Mouse (Mus musculus) neural tube, embryonic 14.5 days (tissue): ENCODE results near the gene Serbp1. TPM values are rescaled to one million over a fixed set of nuclear protein-coding genes. Genes with fewer than 3 reads are reported as not detected.
"Not testable (repeated sequence)": the region's sequence is repeated elsewhere in the genome, so short reads cannot be mapped to it uniquely, and the experiment has no call there.

ENCODE experiments used
- ATAC-seq: fragments of 200-750 bp; cut with Nextera tagmentation; 2 replicates; pipeline ENCODE4 v1.8.0; 2017; ENCODE audit warnings: low read depth, mild to moderate bottlenecking, moderate TSS enrichment, moderate library complexity
- H3K27ac ChIP-seq: fragments of 300-500 bp; sonication (generic); 2 replicates; pipeline ENCODE4 v1.5.1; 2014; ENCODE audit warnings: low read depth, mild to moderate bottlenecking, control low read depth, low read length, moderate library complexity, mixed read lengths
- H3K27me3 ChIP-seq: fragments of 300-500 bp; sonication (generic); 2 replicates; pipeline ENCODE4 v1.6.1; 2014; ENCODE audit warnings: low read length; ENCODE audit not compliant: control insufficient read depth, insufficient read depth
- H3K36me3 ChIP-seq: fragments of 300-500 bp; sonication (generic); 2 replicates; pipeline ENCODE4 v1.6.1; 2014; ENCODE audit warnings: low read length, mixed read lengths; ENCODE audit not compliant: control insufficient read depth, insufficient read depth
- H3K4me1 ChIP-seq: fragments of 300-500 bp; sonication (generic); 2 replicates; pipeline ENCODE4 v1.6.1; 2014; ENCODE audit warnings: low read length; ENCODE audit not compliant: control insufficient read depth, insufficient read depth
- H3K4me2 ChIP-seq: fragments of 300-500 bp; sonication (generic); 2 replicates; pipeline ENCODE4 v1.6.1; 2014; ENCODE audit warnings: mild to moderate bottlenecking, low read depth, low read length, control low read depth
- H3K4me3 ChIP-seq: fragments of 300-500 bp; sonication (generic); 2 replicates; pipeline ENCODE4 v1.5.1; 2014; ENCODE audit warnings: low read depth, low read length, control low read depth, mixed read lengths
- H3K9ac ChIP-seq: fragments of 300-500 bp; sonication (generic); replicated peaks from 2 replicates; pipeline ENCODE4 v1.6.1; 2014; ENCODE audit warnings: low read depth, mild to moderate bottlenecking, control low read depth, low read length, mixed read lengths
- H3K9me3 ChIP-seq: fragments of 300-500 bp; sonication (generic); 2 replicates; pipeline ENCODE4 v1.6.1; 2016; ENCODE audit warnings: low read length; ENCODE audit not compliant: control insufficient read depth
- WGBS: fragments of 180-500 bp; shearing (Covaris S2); extraction: QIAGEN DNeasy Blood & Tissue Kit; methylation state at CpG from one replicate; pipeline ENCODE4 v1.1.7; 2014; 5-methylcytosine and 5-hydroxymethylcytosine counted together
- polyA plus RNA-seq: library from polyadenylated mRNA; unstranded; fragments of >200 nt; fragmentation: Nextera tagmentation; extraction: Ambion mirVana; gene quantifications from 2 replicates; pipeline ENCODE4 v1.2.1, GENCODE M21; 2014

Gene Serbp1
- polyA plus RNA-seq, 1 experiment from 2014 or later = 305 TPM

DNA sequence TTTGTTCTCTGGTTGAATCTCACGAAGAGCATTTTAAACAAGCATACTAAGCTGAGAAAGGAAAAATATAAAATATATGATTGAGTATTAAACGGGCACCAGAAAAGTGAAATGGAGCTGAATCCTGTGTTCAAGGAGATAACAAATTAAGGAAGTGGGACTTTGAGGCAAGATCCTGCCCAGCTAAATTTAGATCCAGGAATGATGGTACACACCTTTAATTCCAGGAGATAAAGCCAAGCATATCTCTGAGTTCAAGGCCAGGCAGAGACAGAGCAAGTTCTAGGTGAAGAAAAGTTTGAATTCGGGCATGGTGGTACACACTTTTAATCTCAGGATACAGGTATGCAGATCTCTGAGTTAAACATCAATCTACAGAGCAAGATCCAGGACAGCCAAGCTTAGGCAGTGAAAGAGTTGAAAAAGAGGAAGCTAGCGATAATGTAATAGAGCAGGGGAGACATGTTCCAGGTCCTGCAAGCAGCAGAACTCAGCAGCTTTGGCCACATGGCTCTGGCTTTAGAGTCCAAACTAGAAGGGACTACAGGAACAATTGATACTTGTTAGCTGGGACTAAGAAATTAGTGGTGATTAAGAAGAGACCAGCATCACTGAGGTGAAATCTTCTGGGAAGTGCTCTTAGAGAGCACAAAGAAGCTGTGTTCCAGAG lies 24.4 kb upstream of the Serbp1 start:
- no peak overlapping the region for H3K4me3 ChIP-seq
- WGBS = 88% methylated on average over 4 of the region's 4 CpGs
- H3K9me3 ChIP-seq = no peaks in the 10 kb centered on the region
- no peaks in the 10 kb centered on the region for H3K36me3 ChIP-seq
- ATAC-seq = no peak
- no peak overlapping the region for H3K27ac ChIP-seq
- no peak overlapping the region for H3K9ac ChIP-seq
- no peak overlapping the region for H3K4me2 ChIP-seq
- H3K4me1 ChIP-seq = no peaks in the 10 kb centered on the region
- H3K27me3 ChIP-seq = no peaks in the 10 kb centered on the region

DNA sequence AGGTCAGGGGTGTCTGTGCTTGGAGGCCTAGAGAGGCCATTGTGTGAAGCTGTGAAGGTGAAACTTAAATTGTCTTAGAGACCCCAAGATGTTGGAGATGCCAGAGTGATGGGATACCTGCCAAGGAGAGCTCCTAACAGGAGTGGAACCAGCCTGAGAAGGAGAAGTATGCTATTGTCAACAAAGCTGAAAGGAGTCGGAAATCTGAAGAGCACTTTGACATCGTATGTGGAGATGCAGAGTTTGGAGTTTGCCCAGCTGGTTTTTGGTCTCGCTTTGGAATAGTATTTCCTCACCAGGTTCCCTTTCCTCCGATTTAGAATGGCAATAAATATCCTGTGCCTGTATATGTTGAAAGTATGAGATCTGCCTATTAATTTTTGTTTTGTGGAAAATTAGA lies 20.6 kb upstream of the Serbp1 start:
- WGBS = 92% methylated on average over 4 of the region's 4 CpGs
- H3K27ac ChIP-seq = no peak overlapping the region
- H3K4me1 ChIP-seq = no peaks in the 10 kb centered on the region

DNA sequence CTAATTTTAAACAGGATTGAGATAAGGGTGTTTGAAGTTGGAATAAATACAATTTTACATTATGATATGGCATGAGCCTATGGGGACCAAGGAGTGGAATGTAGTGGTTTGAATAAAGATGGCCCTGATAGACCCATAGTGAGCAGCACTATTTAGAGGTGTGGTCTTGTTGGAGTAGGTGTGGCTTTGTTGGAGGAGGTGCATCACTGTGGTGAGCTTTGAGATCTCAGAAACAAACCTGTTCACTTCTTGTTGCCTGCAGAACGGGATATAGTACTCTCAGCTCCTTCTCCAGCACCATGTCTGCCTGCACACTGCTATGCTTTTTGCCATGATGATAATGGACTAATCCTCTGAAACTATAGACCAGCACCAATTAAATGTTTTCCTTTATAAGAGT lies 20.1 kb upstream of the Serbp1 start:
- H3K9ac ChIP-seq = no peak overlapping the region
- no peaks in the 10 kb centered on the region for H3K36me3 ChIP-seq
- H3K9me3 ChIP-seq = no peaks in the 10 kb centered on the region
- WGBS = 91% methylated on average over 1 of the region's 1 CpGs
- H3K27ac ChIP-seq = no peak overlapping the region
- H3K4me1 ChIP-seq = no peaks in the 10 kb centered on the region
- H3K27me3 ChIP-seq = no peaks in the 10 kb centered on the region
- no peak for ATAC-seq
- H3K4me2 ChIP-seq = no peak overlapping the region
- no peak overlapping the region for H3K4me3 ChIP-seq

More for the DNA sequence above, 20.6 kb upstream of the Serbp1 start:
- H3K9me3 ChIP-seq = no peaks in the 10 kb centered on the region
- H3K4me3 ChIP-seq = no peak overlapping the region
- ATAC-seq = no peak
- no peak overlapping the region for H3K4me2 ChIP-seq
- no peak overlapping the region for H3K9ac ChIP-seq
- no peaks in the 10 kb centered on the region for H3K27me3 ChIP-seq
- no peaks in the 10 kb centered on the region for H3K36me3 ChIP-seq

DNA sequence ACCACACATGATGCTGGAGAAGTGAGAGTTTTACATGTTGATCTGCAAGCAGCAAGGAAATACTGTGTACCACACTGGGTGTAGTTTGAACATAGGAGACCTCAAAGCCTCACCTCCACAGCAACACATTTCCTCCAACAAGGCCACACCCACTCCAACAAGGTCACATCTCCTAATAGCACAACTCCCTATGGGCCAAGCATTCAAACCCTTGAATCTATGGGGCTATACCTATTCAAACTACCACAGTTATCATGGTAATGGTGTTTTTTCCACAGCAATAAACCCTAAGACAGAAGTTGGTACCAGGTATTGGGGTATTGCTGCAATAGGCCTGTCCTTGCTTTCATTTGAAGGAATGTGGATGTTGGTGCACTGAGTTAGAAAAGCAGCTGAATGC lies 19.4 kb upstream of the Serbp1 start:
- Histone ChIP-seq H3K4me2 (no peak overlapping the region), H3K9ac (no peak overlapping the region)

DNA sequence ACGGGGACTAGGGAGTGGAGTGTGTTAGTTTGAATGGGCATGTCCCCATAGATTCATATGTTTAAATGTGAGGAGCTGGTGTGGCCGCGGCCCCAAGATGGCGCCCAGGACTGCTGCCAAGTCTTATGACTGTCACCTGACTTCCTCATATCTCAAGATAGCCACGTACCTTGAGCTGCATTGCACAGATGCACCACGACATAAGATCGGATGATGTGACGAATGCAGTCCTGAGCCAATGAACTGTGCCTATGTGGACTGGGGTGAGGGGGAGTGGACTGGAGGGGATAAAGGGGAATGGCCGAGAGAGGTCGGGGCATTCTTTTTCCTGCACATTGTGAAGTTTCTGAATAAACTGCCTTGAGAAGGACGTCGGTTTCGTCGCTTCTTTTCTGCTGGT lies 18.0 kb upstream of the Serbp1 start:
- not testable (repeated sequence) for H3K27ac ChIP-seq, H3K36me3 ChIP-seq, H3K9ac ChIP-seq, H3K4me3 ChIP-seq, ATAC-seq, H3K27me3 ChIP-seq, H3K4me1 ChIP-seq, H3K9me3 ChIP-seq, H3K4me2 ChIP-seq
- WGBS = 91% methylated on average over 14 of the region's 14 CpGs

More for the DNA sequence above, 19.4 kb upstream of the Serbp1 start:
- H3K9me3 ChIP-seq = no peaks in the 10 kb centered on the region
- H3K36me3 ChIP-seq = no peaks in the 10 kb centered on the region
- no peak overlapping the region for H3K4me3 ChIP-seq
- H3K4me1 ChIP-seq = no peaks in the 10 kb centered on the region
- no peak for ATAC-seq
- H3K27ac ChIP-seq = no peak overlapping the region
- no peaks in the 10 kb centered on the region for H3K27me3 ChIP-seq

DNA sequence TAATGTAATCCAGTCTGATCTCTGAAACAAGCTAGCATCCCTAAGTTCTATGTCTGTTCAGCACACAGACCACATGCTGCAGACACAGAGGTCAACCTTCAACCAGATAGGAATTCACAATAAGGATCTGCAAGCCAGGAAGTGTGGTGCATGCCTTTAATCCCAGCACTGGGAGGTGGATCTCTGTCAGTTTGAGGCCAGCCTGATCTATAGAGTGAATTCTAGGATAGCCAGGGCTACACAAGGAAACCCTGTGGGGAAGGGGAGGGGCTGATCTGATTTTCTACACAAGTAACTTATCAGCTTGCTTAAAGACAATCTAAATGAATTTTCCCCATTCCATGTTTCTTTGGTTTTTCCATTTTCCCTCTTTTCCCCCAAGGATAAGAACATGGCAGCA lies 17.2 kb upstream of the Serbp1 start:
- Histone ChIP-seq H3K9ac (no peak overlapping the region), H3K27ac (no peak overlapping the region), H3K4me2 (no peak overlapping the region), H3K36me3 (no peaks in the 10 kb centered on the region), H3K4me3 (no peak overlapping the region), H3K4me1 (no peaks in the 10 kb centered on the region), H3K9me3 (no peaks in the 10 kb centered on the region), H3K27me3 (no peaks in the 10 kb centered on the region)
- ATAC-seq = no peak

DNA sequence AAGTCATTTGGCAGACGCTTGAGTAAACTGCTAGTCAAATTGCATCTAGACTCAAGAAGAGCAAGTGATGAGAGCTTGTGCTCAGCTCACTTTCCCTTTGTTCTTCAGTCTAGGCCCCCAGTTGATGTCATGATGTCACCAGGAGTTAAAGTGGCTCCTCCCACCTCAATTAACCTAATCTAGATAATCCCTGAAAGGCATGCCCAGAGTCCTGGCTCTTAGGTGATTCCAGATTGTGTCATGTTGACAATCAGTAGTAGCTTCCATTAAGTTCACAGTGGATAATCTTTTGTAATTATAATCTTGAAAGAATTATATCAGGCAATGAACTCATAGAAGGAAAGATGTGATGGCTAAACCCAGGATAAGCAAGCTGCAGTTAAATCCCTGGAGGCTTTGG lies 14.9 kb upstream of the Serbp1 start:
- Histone ChIP-seq H3K4me3 (no peak overlapping the region), H3K27ac (no peak overlapping the region), H3K27me3 (no peaks in the 10 kb centered on the region), H3K36me3 (no peaks in the 10 kb centered on the region), H3K9ac (no peak overlapping the region), H3K4me1 (no peaks in the 10 kb centered on the region), H3K4me2 (no peak overlapping the region), H3K9me3 (no peaks in the 10 kb centered on the region)
- ATAC-seq = 0 out of 2 replicates have a peak, but pooled peaks have one; percentile 6
- WGBS = 90% methylated on average over 1 of the region's 1 CpGs

DNA sequence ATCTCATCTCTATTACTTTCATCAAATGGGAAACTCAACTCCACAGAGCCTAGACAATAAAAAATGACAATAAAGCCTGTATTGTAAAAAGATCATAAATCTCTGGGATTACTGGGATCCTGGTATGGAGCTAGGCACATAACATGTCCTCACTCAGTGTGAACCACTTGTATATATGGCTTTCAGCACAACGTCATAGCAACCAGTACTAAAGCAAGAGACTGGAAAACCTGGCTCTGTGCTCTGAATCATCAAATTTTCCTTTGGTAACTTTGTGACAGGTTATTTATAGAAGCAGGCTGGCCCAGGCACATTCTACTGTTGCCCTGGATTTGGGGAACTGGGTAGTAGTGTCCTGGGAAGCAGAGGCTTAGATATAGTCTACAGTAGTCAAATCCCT lies 14.5 kb upstream of the Serbp1 start:
- H3K9ac ChIP-seq = no peak overlapping the region
- H3K27me3 ChIP-seq = no peaks in the 10 kb centered on the region
- no peaks in the 10 kb centered on the region for H3K9me3 ChIP-seq
- H3K36me3 ChIP-seq = no peaks in the 10 kb centered on the region
- H3K27ac ChIP-seq = no peak overlapping the region
- no peak overlapping the region for H3K4me2 ChIP-seq
- WGBS = 53% methylated on average over 1 of the region's 1 CpGs
- peak; percentile 58; the same call in 1 of the 2 replicates for ATAC-seq
- no peak overlapping the region for H3K4me3 ChIP-seq
- H3K4me1 ChIP-seq = no peaks in the 10 kb centered on the region

DNA sequence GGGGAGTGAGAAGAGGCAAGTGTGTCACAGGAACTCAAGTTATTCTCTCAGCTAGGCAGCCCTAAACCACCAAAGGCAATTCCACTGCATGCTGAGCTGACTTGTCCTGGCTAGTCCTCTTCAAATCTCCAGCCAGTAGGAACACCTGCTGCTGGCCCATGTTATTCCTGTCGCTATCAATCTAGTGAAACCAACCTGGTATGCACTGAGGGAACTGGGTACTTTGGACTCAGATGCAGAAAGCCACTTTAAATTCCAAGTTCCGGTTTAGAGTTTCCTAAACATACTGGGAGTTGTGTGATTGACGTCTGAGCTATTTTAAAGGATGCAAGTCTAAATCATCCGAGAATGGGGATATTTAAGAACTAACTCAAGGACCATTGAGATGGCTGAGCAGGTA lies 11.7 kb upstream of the Serbp1 start:
- no peak overlapping the region for H3K9ac ChIP-seq
- H3K4me1 ChIP-seq = no peaks in the 10 kb centered on the region
- H3K27ac ChIP-seq = no peak overlapping the region
- no peaks in the 10 kb centered on the region for H3K9me3 ChIP-seq
- H3K4me2 ChIP-seq = no peak overlapping the region
- no peak for ATAC-seq
- H3K4me3 ChIP-seq = no peak overlapping the region
- WGBS = 82% methylated on average over 4 of the region's 4 CpGs
- no peaks in the 10 kb centered on the region for H3K27me3 ChIP-seq
- no peaks in the 10 kb centered on the region for H3K36me3 ChIP-seq
